Mouse (Mus musculus) lung, postnatal 10 days (tissue): ENCODE data around the gene Olfr1179.
"Not testable (repeated sequence)": the region's sequence is repeated elsewhere in the genome, so short reads cannot be mapped to it uniquely, and the experiment has no call there.

Experiments used
- DNase-seq: peaks from one replicate; pipeline ENCODE4 v3.0.0; 2021

The Olfr1179 gene

DNA sequence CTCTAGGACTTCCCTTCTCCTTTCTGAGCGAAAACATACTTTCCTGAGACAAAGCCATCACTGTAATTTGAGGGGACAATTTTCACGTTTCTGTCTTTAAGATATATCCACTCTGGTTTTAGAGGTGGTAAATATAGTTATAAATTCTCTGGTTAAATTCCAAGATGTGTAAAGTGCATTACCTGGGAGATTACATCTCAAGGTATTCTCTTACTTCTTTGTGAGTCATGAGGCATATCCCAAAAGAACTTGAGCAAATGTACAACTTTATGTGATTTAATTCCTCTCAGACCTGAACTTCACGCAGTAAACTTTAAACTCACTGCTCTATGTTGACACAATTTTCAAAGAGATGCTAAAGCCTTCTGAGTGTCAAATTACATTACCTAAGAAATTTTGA lies at the start of gene Olfr1179:
Gene Olfr1179, minus strand, starts transcription at position 101 of the 400 bp plus-strand sequence.
- DNase-seq, result no peak

DNA sequence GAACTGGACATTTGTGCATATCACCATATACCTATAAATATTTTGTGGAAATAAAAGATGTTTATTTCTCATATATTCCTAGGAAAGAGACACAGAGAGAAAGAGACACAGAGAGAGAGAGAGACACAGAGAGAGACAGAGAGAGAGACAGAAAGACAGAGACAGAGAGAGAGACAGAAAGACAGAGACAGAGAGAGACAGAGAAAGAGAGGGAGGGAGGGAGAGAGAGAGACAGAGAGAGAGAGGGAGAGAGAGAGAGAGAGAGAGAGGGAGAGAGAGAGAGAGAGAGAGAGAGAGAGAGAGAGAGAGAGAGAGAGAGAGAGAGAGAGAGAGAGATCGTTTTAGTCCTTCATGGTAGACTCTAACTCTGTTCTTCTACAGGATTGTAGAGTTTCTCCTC lies 48.3 kb upstream of the Olfr1179 start, which contains the start of gene Olfr1183:
Gene Olfr1183, plus strand, starts transcription at position 301 of the 400 bp plus-strand sequence.
- DNase-seq, result not testable (repeated sequence)

DNA sequence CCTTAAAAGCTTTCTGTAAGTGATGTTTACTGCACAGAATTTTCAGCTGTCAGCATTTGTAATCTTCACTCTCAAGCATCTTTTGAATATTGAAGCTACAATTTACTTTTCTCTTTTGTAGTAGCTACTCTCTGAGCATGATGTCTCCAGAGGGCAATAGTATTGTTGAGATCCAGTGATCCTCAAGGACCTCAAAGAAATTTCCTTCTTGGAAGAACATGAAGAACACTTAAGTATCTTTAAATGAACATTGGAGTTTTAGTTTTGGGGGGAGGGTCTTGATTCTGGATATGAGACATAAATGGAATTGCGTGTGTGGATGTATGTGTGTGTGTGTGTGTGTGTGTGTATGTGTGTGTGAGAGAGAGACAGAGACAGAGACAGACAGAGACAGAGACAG lies 42.8 kb upstream of the Olfr1179 start, which contains the start of gene Gm13757:
Gene Gm13757, minus strand, starts transcription at position 101 of the 400 bp plus-strand sequence.
- no peak for DNase-seq

DNA sequence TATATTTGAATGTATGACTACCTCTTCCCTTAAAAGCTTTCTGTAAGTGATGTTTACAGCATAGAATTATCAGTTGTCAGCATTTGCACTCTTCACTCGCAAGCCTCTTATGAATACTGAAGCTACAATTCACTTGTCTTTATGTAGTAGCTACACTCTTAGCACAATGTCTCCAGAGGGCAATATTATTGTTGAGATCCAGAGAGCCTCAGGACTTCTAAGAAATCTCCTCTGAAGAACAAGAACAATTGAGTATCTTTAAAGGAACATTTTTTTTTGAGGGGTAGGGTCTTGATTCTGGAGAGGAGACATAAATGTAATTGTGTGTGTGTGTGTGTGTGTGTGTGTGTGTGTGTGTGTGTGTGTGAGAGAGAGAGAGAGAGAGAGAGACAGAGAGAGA lies 19.8 kb upstream of the Olfr1179 start, which contains the start of gene Olfr1181:
Gene Olfr1181, minus strand, starts transcription at position 101 of the 400 bp plus-strand sequence.
- no peak for DNase-seq

DNA sequence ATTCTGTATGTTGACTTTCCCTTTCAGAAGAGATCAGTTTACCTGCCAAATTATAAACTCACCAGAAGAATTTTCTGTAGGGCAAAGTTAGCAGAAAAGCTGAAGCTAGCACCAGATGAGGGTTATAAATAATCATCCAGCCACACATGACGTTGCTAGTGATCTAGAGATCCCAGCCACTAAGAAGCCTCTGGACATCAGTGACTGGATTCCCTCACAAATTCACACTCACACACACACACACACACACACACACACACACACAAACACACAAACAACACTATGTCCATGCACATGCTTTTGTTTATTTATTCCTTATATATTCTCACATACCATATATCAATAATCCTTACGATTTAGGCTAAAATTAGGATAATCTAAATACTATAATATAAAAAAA lies 12.8 kb upstream of the Olfr1179 start, which contains the start of gene Olfr1180:
Gene Olfr1180, minus strand, starts transcription at position 101 of the 400 bp plus-strand sequence.
- DNase-seq, result no peak

DNA sequence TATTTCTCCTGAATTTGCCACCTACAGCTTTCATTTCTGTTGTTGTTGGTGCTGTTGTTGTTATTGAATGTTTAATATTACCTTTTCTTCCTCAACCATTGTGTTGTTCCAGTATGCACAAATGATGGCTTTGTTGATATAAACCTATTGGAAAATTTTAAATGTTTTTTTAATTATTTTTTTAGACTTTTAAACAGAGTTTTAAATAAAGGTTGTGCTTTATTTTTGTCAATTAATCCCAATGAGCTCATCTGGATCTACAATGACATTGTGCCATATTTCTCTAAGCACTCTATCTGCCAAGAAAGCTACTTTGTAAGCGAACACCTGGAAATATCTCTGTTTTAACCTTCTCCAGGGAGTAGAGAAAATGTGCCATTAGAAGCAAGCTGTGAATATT lies 19.5 kb downstream of the Olfr1179 start, which contains the start of gene Olfr1178:
Gene Olfr1178, plus strand, starts transcription at position 301 of the 400 bp plus-strand sequence.
- DNase-seq, result no peak

DNA sequence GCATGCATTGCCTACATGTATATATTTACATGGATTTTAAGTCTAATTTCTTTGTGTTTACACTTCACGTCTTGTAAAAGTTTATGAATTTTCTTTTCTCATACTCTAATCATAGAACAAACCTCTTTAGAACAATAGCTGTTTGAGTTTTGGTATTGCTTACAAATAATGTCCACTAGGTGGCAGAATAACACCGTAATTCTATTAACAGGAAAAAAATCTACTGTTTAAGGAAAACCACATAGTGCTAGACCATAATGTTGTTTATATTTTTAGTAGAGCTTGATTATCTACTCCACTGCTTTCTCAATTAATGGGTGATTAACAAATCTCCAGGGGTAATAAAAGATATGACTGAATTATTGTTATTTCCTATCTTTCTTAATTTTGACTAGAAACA lies 49.9 kb downstream of the Olfr1179 start:
- no peak for DNase-seq
